Mouse (Mus musculus): ENCODE data around the gene Ankrd52.
"Not testable (repeated sequence)": the region's sequence is repeated elsewhere in the genome, so short reads cannot be mapped to it uniquely, and the experiment has no call there.

The Ankrd52 gene

DNA sequence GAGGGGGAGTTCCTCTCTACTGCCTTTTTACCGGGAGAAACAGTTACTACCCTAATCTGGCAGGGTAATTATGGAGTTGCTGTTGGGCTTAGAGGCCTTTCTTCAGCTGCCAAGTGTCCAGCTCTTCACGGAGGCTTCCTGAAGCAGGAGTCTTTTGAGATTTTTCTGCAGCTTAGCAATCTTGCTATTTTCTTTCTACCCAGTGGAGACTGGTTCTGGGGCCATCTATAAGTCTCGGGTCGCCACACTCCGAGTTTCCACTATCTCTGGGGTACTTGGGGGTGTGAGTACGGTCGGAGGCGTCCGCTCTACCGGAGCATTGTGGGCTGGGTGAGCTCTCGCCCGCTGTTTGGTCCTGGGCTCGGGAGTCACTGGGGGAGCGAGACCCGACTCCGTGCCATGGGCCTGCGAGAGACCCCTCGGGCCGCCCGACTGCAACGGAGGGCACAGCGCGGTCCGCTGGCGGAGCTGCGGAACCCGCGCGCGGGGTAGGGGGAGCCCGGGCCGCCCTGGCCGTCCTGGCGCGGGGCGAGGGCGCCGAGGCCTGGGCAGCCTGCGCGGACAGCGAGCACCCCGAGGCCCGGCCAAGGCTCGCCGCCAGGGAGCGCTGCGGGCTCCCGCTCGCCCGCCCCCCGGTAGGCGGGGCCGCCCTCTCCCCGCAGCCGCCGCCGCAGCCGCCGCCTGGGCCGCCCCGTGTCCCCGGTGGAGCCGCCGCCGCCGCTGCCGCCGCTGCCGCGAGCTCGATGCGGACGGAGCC lies at the start of gene Ankrd52:
Gene Ankrd52 (plus strand): TSS at position 661 of the 757 bp plus-strand sequence.
- DNase-seq, result peak; percentile 89

DNA sequence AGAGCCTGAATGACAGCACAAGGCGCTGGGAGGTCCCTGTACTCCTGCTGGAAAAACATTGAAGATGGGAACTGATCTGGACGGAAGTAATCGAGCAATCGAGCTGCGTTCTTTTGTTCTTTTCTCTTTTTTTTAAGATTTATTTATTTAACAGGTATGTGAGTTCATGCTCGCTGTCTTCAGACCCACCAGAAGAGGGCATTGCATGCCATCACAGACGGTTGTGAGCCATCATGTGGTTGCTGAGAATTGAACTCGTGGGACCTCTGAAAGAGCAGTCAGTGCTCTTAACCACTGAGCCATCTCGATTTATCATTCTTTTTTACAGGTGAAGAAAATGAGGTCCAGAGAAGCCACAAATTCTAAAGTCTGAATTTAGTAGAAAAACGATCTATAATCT lies 49.3 kb upstream of the Ankrd52 start:
- DNase-seq, result no peak

DNA sequence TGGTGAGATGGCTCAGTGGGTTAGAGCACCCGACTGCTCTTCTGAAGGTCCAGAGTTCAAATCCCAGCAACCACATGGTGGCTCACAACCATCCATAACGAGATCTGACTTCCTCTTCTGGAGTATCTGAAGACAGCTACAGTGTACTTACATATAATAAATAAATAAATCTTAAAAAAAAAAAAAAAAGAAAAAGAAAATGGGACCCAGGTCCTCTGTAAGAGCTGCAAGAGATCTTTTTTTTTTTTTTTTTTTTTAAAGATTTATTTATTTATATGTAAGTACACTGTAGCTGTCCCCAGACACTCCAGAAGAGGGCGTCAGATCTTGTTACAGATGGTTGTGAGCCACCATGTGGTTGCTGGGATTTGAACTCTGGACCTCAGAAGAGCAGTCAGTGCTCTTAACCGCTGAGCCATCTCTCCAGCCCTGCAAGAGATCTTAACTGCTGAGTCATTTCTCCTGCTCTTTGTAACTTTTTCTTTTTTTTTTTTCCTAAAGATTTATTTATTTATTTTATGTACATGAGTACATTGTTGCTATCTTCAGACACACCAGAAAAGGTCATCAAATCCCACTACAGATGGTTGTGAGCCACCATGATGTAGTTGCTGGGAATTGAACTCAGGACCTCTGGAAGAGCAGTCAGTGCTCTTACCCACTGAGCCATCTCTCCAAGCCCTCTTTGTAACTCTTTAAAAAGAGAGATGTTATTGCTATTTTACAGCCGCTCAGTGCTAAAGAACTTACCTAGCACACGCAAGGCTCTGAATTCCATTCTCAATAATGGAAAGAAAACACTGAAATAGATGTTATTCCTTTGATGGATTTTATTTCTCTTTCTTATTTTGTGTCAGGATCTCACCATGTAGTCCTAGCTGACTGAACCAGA lies 44.3 kb upstream of the Ankrd52 start:
- not testable (repeated sequence) for DNase-seq

DNA sequence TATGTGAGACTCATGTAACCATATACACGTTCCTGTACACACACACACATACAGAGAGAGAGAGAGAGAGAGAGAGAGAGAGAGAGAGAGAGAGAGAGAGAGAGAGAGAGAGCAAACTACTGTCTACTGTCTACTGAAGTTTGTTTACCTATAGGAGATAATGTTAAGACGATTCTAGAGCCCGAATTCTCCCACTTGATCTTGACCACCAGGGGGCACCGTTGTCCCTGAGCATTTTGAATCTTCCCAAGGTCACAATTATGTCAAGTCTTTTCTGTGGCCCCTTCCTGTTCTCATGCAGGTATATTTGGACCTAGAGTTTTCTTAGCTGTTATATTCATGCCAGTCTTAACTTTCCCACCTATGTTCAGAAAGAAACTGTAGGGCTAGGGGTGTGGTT lies 41.3 kb upstream of the Ankrd52 start:
- peak; percentile 87 for DNase-seq

DNA sequence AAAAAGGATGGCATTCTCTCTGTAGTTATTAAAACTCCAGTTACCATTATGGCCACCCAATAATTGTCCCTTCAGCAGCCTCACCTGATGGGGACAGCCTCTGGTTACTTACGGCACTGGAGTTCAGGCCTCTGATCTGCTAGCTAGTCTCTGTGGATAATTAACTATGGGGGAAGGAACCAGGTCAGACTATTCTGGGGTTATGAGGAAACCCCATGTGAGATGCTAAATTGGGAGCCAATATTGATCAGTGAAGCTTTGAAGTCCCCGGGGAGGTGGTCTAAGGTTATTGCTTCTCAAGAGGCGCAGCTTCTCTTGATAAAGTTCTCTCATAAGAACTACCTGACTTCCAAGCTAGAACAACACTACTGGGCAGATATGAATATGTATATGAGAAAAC lies 40.7 kb upstream of the Ankrd52 start:
- no peak for DNase-seq

DNA sequence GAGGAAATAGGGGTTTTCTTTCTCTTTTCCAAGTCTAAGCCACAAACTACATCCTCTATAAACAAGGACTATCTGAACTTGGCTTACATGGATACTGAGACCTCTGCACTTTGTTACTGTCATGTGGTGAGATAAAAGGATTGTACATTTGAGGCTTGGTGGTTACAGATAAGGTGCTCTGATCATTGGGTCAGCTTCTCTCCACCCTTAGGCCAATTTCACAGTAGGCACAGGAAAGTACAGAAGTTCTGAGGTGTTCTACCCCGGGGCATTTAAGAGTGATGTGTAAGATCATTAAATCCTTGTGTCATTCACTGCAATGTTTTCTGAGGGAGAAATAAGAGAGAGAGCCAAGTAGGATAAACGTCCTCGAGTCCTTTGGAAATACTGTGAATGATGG lies 40.3 kb upstream of the Ankrd52 start:
- DNase-seq, result no peak

DNA sequence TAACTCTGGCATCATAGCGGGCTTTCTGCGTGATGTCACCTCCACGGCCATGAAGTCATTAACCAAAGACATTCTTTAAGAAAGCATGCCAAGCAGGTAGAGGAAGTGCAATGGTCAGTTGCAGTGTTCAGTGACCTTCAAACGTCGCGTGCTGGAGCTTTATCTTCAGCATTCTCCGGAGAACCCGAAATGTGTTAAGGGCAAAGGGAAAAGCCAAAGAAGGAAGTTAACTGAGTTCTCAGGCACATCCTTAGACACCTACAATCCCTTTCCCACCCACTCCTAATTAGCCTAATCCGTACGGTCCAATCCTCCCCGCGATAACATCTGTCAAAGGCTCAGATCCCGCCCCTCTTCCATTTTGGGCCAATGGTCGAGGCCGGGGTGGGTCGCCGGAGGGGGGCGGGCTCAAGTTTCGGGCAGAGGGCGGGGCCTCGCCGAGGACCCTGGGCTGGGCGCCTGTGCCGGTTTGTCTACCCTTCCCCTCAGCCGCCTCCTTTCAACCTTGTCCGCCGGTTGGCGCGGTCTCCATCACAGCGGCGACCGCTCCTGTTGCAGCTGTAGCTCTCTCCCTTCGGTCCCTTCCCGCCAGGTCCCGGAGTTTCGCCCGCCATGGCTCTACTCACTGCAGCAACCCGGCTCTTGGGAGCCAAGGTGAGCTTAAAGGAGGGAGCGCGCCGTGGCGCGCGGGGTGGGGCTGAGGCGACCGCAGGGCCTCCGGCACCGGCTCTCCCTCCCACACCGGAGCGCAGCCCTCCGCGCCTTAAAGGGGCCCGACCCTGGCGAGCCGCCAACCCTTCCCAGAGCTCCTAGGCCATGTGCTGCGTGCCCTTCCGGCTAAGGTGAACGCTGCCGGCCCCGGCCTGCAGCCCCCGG lies 39.4 kb upstream of the Ankrd52 start, which contains the start of gene Cs:
Gene Cs (plus strand): TSS at position 429 of the 876 bp plus-strand sequence.
- peak; percentile 98 for DNase-seq

DNA sequence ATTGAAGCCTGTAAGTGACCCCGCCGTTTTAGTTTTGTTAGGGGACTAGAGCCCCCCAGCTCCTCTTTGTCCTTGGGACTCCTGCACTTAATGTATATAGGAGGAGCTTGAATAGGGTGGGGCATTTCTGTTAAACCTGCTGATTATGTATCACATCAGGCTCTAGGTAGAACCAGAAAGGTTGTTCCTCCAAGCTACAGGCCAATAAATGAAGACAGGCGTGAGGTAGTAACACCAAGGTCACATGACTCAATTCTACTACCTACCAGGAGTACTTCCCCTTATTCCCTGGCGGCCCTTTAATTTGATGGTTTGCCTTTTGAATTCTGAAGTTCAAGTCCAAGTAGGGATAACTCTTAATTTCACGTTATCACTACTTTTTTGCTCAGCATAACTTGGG lies 38.5 kb upstream of the Ankrd52 start:
- no peak for DNase-seq

DNA sequence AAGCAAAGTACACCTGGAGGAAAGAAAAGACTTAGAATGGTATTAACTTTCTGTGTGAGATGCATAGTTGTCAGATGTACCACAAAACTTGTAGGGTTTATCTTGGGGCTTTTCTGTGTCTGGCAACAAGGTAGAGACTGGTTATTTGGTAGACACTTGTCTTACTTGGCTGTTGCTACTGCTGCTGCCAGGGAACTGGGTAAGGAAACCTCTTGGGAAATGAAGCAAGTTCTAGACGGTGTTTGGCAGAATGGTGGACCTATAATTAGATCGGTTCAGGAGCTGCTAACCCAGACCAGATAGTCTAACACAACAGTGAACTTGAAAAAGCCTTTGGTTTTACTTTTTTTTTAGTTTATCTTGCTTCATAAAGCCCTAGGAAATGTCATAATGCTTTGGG lies 38.0 kb upstream of the Ankrd52 start:
- DNase-seq, result no peak

DNA sequence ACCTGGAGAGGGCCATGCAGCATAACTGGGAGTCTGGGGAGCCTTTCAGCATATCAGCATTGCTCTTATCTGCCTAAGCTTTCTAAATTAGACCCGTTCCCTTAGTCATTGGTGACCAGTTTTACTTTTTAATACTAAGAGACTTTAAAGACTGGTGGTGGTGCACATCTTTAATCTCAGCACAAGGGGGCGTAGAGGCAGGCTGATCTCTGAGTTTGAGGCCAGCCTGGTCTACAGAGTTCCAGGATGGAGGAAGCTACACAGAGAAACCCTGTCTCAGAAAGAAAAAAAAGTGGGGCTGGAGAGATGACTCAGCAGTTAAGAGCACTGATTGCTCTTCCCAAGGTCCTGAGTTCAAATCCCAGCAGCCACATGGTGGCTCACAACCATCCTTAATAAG lies 36.7 kb upstream of the Ankrd52 start:
- DNase-seq, result no peak

DNA sequence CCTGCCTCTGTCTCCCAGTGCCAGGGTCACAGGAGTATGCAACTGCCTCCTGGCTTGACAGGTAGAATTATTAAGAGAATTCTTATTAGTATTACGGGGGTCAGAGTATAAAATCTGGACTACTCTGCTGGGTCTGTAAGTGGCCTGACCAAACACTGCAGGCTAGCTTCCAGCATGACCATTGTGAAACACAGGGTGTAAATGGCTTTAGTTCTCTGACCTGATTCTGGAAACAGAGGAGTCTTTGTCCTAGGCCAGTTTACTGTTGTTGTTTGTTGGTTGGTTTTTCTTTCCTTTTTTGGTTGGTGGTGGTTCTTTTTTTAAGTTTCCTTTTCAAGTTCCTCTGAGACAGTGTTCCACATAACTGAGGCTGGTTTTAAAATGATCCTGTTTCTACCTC lies 33.5 kb upstream of the Ankrd52 start:
- DNase-seq, result no peak

DNA sequence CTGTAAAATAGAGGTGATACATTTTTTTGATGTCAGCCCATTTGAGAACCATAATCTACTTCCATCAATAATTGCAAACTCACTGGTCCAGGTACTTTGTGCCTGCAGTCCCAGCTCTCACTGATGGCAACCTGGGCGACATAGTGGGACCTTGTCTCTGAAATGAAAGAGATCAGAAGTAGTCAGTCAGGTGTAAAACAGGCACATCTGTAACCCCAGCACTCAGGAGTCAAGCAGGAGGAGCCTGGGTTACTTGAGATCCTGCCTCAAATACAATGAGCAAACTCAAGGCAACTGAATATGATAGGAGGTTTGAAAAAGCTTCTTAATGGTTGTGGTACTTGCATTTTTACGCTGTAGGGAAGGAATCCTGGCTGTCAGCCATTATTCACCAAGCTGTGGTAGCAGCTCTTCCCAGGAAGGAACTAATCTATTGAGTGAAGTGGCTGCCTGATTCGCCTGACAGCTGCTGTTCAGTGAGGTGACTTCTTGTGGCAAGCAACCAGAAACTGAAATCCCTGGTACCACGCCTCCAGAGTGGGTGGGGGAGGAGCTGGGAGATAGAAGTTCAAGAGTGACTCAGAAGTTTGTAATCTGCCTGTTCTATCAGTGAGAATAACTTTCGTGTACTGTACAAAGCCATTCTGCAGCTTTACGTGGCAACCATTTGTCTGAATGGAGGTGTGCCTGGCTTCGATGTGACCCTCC lies 32.2 kb upstream of the Ankrd52 start:
- DNase-seq, result peak; percentile 89

DNA sequence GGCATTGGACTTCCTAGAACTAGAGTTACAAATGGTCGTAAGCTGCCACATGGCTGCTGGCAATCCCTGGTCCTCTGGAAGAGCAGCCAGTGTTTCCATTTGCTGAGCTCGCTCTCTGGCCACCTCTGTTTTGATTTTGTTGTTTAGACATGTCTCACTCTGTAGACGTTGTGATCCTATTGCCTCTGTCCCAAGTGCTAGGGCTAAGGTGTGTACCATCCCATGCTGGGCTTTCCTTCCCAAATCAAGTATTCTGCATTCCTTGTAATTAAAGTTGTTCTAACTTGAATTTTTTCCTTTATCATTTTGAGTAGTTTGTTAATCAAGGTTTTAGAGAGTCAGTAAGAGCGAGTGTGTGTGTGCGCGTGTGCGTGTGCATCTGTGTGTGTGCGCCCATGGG lies 29.4 kb upstream of the Ankrd52 start:
- DNase-seq, result no peak

DNA sequence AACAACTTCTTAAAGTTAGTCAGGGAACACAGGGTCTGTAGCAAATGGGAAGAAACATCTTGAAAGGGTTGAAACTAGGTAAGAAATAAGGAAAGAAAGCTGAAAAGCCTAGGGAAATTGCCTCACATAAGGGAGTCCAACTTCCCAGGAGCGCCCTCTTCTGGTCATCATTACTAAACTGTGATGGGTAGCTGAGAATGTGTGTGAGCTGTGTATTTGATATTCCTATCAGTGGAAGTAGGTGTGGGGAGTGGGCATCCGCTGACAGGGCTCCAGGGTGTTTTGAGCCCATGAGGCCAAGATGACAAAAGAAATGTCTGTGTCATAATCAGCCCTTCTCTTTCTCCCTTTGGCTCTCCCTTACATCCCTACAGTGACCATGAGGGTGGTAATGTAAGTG lies 18.1 kb upstream of the Ankrd52 start:
- DNase-seq, result peak; percentile 77

DNA sequence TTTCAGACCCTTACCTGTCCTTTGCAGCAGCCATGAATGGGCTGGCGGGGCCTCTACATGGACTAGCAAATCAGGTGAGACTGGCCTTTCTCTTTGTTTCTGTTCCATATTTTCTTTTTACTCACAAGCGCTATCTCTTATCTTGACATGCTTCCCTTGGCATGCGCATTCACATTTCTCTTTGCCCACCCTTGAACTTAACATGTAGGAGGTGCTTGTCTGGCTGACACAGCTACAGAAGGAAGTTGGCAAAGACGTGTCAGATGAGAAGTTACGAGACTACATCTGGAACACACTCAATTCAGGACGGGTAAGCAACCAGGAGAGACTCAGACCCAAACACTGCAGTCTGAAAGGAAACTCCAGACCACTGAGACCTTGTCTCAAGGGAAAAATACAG lies 17.7 kb upstream of the Ankrd52 start:
- no peak for DNase-seq

DNA sequence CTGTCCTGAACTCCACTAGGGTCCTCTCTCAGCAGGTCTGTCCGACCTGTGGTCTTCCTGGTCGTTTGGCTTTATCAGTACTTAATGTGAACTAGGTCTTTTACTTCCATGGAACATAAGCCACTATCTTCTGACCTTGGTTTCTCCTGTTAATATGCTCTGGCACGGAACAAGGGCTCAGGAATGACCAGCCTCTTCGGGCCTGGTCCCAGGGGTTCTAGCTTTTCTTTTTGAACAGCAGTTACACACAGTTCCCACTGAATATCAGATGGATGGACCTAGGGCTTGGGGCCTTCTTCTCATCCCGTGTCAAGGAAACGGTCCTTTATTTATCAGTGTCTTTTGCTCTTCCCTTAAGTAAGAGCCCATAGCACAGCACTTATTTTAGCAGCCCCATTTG lies 15.1 kb upstream of the Ankrd52 start:
- no peak for DNase-seq

DNA sequence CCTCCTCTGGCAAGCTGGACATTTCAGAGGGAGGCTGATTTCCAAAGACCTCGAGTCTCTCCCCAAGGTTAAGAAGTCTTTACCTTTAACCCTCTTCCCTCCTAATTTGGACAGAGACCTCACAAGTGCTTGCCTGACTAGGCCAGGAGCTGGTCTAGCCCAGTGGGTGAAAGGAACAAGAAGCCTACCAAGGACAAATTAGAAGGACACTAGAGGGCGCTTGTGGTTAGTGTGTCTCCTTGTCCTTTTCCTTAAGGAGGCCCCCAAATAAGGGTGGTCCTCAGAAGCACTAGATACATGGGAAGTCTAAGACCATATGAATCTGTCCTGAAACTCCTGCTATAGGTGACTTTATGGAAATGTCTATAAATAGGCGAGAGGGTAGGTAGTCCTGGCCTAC lies 14.3 kb upstream of the Ankrd52 start:
- DNase-seq, result peak; percentile 65

DNA sequence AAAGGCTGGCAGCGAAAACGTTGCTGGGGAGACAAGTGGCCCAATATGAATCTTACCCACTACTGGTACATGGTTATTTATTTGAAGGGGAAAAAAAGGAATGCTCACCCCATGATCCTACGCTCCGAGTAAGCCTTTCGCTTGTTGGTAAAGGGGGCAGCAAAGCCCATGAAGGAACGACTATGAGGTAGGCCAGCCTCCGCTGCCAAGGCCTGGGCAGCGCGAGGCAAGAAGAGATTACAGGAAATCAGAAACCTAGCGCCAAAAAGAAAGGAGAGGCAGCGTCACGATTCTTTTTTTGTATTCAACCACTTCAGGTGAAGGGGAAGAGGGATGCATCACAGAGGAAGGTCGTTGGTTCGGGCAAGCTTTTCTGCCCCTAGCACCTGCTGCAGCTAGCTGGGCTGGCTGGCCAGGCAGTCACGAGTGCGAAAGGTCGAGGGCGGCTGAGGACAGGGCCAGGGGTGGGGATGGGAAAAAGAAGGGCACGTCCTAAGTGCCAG lies 9.0 kb upstream of the Ankrd52 start:
- no peak for DNase-seq

DNA sequence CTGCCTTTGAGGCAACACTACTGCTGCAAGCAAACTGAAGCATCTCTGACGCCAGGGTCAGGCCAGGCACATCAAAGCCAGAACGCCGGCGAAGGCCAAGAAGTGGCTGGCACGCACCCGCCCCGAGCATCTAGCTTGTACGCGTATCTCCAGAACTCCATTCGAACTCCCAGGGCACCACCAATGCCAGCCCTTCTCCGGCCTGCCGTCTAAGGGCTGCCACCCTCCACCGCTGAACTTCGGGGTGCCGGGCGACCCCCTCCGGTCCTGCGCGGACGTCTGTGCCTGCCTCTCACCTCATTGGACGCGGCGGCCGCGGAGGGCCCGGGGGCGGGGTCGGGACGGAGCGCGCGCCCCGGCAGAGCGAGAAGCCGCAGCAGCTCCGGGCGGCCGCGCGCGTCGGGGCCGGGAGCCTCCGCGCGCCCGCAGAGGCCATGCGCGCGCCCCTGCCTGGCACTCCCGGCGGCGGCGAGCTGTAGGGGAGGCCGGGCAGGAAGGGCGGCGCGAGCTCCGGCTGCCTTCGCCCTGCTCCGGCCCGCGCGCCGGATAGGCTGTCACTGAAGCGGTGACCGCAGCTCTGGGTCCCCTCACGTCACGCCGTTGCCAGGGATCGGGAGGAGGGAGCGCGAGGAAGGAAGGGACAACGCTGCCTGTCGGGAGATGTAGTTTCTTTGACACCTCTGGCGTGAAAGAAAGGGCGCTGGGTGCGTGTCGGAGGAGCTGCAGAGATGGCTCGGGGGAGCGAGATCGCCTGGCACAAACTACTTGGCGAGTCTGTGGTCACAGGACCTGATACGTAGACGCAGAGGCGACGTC lies 8.3 kb upstream of the Ankrd52 start, which contains the start of gene Coq10a:
Gene Coq10a (minus strand): TSS at position 596 of the 816 bp plus-strand sequence.
- peak; percentile 95 for DNase-seq

DNA sequence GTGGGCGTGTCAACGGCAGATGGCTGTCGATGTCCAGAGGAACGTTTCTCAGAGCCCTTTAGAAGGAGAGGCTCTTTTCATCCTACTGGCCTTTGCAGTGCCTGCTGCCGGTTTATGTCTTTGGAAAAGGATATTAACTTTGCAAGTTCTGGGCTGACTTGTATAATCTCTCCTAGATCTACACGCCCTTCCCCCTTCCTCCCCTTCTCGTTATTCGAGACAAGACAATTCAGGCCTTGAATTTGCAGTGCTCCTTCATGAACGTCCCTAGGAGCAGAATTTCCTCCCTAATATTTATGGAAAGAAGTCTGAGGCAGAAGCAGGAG lies 7.7 kb upstream of the Ankrd52 start:
- no peak for DNase-seq

DNA sequence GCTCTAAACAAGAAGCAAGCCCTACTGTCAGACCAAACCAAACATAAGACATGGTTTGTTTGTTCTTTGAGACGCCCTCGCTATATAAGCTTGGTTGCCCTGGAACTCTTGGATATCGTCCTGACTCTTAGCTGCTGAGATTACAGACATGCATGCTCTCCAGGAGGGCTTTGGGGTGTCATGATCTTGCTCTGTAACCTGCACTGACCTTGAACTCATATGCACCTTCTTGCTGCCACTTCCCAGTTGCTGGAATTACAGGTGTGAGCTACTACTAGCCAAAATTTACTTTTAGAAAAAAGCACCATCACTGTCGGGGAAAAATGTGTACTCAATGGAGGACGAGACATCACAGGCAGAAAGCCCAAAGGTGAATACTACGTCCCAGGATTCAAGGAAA lies 7.3 kb upstream of the Ankrd52 start:
- DNase-seq, result no peak

Data from lung, postnatal 10 days (tissue).